Mouse (Mus musculus) leukemia stem cell, adult 10-12 weeks (primary cell): ENCODE results near the gene Nabp2. TPM values are rescaled to one million over a fixed set of nuclear protein-coding genes. Genes with fewer than 3 reads are reported as not detected.

Source experiments
- polyA plus RNA-seq: library from polyadenylated mRNA; stranded (reverse); fragments of >175 nt; gene quantifications from 2 replicates; pipeline ENCODE4 v1.2.3, GENCODE M21; 2012; ENCODE audit warnings: low replicate concordance

Nabp2 gene
- 265 and 291 TPM in 2 replicates for polyA plus RNA-seq

DNA sequence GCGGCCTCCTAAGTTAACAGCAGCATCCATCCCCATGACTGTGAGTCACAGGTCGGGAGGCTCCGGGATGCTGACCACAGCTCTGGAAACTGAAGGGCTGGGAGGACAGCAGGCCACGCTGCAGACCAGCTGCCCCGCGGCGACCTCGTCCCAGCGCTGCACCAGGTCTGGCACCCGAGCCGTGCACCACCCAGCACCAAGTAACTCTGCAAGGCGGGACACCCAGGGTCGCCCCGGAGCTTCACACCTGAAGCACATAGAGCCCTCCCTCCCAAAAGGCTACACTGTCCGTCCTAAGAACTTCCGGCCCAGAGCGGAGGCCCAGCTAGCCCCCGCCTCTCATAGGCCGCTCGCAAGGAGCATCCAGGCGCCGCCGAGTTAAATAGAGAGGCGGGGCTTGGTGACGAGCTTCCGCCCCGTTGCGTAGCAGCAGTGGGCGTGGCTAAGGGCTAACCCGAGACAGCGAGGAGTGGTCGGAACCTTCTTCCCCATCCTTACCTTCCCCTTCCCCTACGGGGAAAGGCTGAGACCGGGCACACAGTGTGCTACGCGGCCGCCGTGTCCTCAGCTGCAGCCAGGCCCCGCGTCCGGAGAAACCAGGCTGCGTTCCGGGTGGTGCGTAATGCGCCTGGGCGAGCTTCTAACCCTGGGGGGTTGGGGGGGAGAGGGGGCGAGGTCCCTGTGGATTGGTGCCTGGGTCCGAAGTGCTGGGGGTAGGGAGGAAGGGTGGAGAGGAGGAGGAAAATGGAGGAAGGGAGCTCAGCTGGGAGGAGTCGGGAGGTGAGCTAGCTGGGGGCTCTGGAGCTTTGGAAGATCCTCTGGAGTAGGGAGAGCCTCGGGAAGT, at the start of gene Nabp2, which contains the start of gene Rnf41:
Gene Nabp2 (minus strand): TSS at position 282 of the 844 bp plus-strand sequence.
Gene Rnf41 (plus strand): TSS at position 447 of the 844 bp plus-strand sequence.

DNA sequence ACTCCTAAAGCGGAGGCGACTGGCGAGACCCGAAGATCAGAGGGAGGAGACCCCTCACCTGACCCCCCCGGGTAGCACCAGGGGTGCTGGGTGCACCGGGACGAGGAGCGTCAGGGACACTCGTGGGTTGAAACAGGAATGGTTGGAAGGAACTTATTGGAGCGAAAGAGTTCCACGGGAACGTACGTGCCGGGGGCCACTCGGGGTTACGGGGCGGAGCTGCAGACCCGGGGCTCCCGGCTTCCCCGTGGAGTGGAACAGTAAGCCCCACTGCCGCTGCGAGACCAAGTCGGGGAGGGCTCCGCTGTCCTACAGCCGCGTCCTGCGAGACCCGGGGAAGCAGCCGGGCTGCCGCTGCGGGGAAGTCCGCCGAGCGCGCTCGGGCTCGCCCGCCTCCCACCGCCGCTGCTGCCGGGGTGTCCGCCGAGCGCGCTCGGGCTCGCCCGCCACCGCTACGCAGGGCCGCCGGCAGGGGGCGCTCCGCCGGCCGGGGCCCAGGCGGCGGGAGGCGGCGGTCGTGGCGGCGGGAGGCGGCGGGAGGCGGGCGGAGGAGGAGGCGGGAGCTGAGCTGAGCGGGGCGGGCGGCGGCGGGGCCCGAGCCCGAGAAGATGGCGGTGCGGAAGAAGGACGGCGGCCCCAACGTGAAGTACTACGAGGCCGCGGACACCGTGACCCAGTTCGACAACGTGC, 47.6 kb upstream of the Nabp2 start, which contains the start of gene Smarcc2:
Gene Smarcc2 (plus strand): TSS at position 530 of the 690 bp plus-strand sequence.

GRCm38 (mm10) chr10:128401056-128401455, 10.2 kb downstream of the Nabp2 start, which contains the start of gene Slc39a5:
Gene Slc39a5 (minus strand): TSS chr10:128401229.

GRCm38 (mm10) chr10:128376455-128377211, 34.7 kb downstream of the Nabp2 start, which contains the start of gene Ankrd52:
Gene Ankrd52 (plus strand): TSS chr10:128377115.

GRCm38 (mm10) chr10:128368402-128369217, 42.7 kb downstream of the Nabp2 start, which contains the start of gene Coq10a:
Gene Coq10a (minus strand): TSS chr10:128368997.

Other genes with a start within 250 kb of the Nabp2 start
- gene Rbms2, start 231.2 kb downstream of the Nabp2 start, polyA plus RNA-seq, result 6.1 and 6.7 TPM in 2 replicates
- gene Gls2, start 217.0 kb downstream of the Nabp2 start, polyA plus RNA-seq, result 1.7 and 2.8 TPM in 2 replicates
- gene Spryd4, start 199.7 kb downstream of the Nabp2 start, polyA plus RNA-seq, result 0.39 and 3.8 TPM in 2 replicates
- gene Mip, start 185.7 kb downstream of the Nabp2 start, polyA plus RNA-seq, result 0.32 and 0.44 TPM in 2 replicates
- gene Timeless, start 179.4 kb downstream of the Nabp2 start, polyA plus RNA-seq, result 19.8 and 23.0 TPM in 2 replicates
- gene Apon, start 157.4 kb downstream of the Nabp2 start, polyA plus RNA-seq, result 0.13 TPM in 1 of 2 replicates, not detected in the other
- not detected in 2 replicates for gene Apof, start 142.8 kb downstream of the Nabp2 start, polyA plus RNA-seq
- 26.1 and 38.2 TPM in 2 replicates for gene Stat2, start 140.9 kb downstream of the Nabp2 start, polyA plus RNA-seq
- 0.12 and 0.13 TPM in 2 replicates for gene Il23a, start 112.7 kb downstream of the Nabp2 start, polyA plus RNA-seq
- 2.8 and 6.3 TPM in 2 replicates for gene Pan2, start 108.2 kb downstream of the Nabp2 start, polyA plus RNA-seq
- 27.5 and 52.4 TPM in 2 replicates for gene Cnpy2, start 89.0 kb downstream of the Nabp2 start, polyA plus RNA-seq
- gene Cs, start 73.8 kb downstream of the Nabp2 start, polyA plus RNA-seq, result 8.6 and 52.3 TPM in 2 replicates
- gene Coq10a, start 42.5 kb downstream of the Nabp2 start, polyA plus RNA-seq, result 3.6 and 11.6 TPM in 2 replicates
- gene Ankrd52, start 34.4 kb downstream of the Nabp2 start, polyA plus RNA-seq, result 61.1 and 121 TPM in 2 replicates
- not detected in 2 replicates for gene Slc39a5, start 10.3 kb downstream of the Nabp2 start, polyA plus RNA-seq
- 7.7 and 9.3 TPM in 2 replicates for gene Rnf41, start 165 bp upstream of the Nabp2 start, polyA plus RNA-seq
- 223 and 234 TPM in 2 replicates for gene Smarcc2, start 47.8 kb upstream of the Nabp2 start, polyA plus RNA-seq
- 27.3 and 134 TPM in 2 replicates for gene Myl6, start 82.7 kb upstream of the Nabp2 start, polyA plus RNA-seq
- 6.8 and 8.3 TPM in 2 replicates for gene Myl6b, start 87.2 kb upstream of the Nabp2 start, polyA plus RNA-seq
- 64.0 and 113 TPM in 2 replicates for gene Esyt1, start 114.4 kb upstream of the Nabp2 start, polyA plus RNA-seq
- gene Zc3h10, start 136.3 kb upstream of the Nabp2 start, polyA plus RNA-seq, result 17.8 and 33.1 TPM in 2 replicates
- gene Rpl41, start 137.8 kb upstream of the Nabp2 start, polyA plus RNA-seq, result 1,968 and 2,386 TPM in 2 replicates
- gene Pa2g4, start 154.5 kb upstream of the Nabp2 start, polyA plus RNA-seq, result 485 and 726 TPM in 2 replicates
- gene Erbb3, start 178.2 kb upstream of the Nabp2 start, polyA plus RNA-seq, result 0.35 and 0.77 TPM in 2 replicates
- 275 and 2,118 TPM in 2 replicates for gene Rps26, start 215.3 kb upstream of the Nabp2 start, polyA plus RNA-seq
- gene Ikzf4, start 234.5 kb upstream of the Nabp2 start, polyA plus RNA-seq, result 1.4 and 2.2 TPM in 2 replicates